Mouse (Mus musculus) liver, adult 2 months (tissue): ENCODE data around the gene Kcnb1. TPM values are rescaled to one million over a fixed set of nuclear protein-coding genes. Genes with fewer than 3 reads are reported as not detected.

Experiments
- DNase-seq: peaks from one replicate; pipeline ENCODE4 v3.0.0-alpha.2; 2011; ENCODE audit warnings: low read depth, low spot score; ENCODE audit errors: extremely low read depth
- H3K27ac ChIP-seq: fragments of 200-500 bp; replicated peaks from 2 replicates; pipeline ENCODE4 v1.5.1; 2012; ENCODE audit warnings: low read depth, mild to moderate bottlenecking, control low read depth, inconsistent platforms, low read length; ENCODE audit not compliant: insufficient read depth
- H3K27me3 ChIP-seq: fragments of 200-500 bp; 2 replicates; pipeline ENCODE4 v1.6.1; 2012; ENCODE audit warnings: mild to moderate bottlenecking, moderate library complexity, low read length, inconsistent platforms; ENCODE audit not compliant: control insufficient read depth, insufficient read depth
- H3K36me3 ChIP-seq: fragments of 200-500 bp; 2 replicates; pipeline ENCODE4 v1.6.1; 2012; ENCODE audit warnings: low read length, inconsistent platforms; ENCODE audit not compliant: control insufficient read depth, insufficient read depth
- H3K4me1 ChIP-seq: fragments of 200-500 bp; 2 replicates; pipeline ENCODE4 v1.6.1; 2011; ENCODE audit warnings: low read length; ENCODE audit not compliant: control insufficient read depth, insufficient read depth
- H3K4me3 ChIP-seq: fragments of 200-500 bp; 2 replicates; pipeline ENCODE4 v1.5.1; 2011; ENCODE audit warnings: low read depth, mild to moderate bottlenecking, control low read depth, low read length, moderate library complexity; ENCODE audit not compliant: insufficient read depth
- H3K79me2 ChIP-seq: fragments of 200-500 bp; 2 replicates; pipeline ENCODE4 v1.6.1; 2012; ENCODE audit warnings: inconsistent platforms, mild to moderate bottlenecking, low read length, moderate library complexity; ENCODE audit not compliant: control insufficient read depth, insufficient read depth
- H3K9ac ChIP-seq: fragments of 200-500 bp; 2 replicates; pipeline ENCODE4 v1.6.1; 2012; ENCODE audit warnings: low read depth, mild to moderate bottlenecking, control low read depth, inconsistent platforms, low read length
- CTCF ChIP-seq: fragments of 200-500 bp; IDR thresholded peaks from 2 replicates; pipeline ENCODE4 v1.5.1; 2011; ENCODE audit warnings: low read depth, low read length, control low read depth
- POLR2A ChIP-seq: fragments of 200-500 bp; IDR thresholded peaks from 2 replicates; pipeline ENCODE4 v1.6.1; 2011; ENCODE audit warnings: low read length, control low read depth; ENCODE audit not compliant: insufficient read depth; ENCODE audit errors: extremely low read depth
- WGBS: fragments of 180-500 bp; shearing (Covaris S2); methylation state at CpG from one replicate; pipeline ENCODE4 v1.1.7; 2018; 5-methylcytosine and 5-hydroxymethylcytosine counted together
- polyA plus RNA-seq: library from polyadenylated mRNA; depleted of rRNA; stranded (reverse); fragments of >200 nt; gene quantifications from 2 replicates; pipeline ENCODE4 v1.2.3, GENCODE M21; 2012
- total RNA-seq: library from RNA; depleted of rRNA; stranded (reverse); fragments of >200 nt; gene quantifications from 2 replicates; pipeline ENCODE4 v1.2.3, GENCODE M21; 2014

The Kcnb1 gene
- total and polyA plus RNA-seq, 2 experiments: 0.32 to 0.83 TPM

DNA sequence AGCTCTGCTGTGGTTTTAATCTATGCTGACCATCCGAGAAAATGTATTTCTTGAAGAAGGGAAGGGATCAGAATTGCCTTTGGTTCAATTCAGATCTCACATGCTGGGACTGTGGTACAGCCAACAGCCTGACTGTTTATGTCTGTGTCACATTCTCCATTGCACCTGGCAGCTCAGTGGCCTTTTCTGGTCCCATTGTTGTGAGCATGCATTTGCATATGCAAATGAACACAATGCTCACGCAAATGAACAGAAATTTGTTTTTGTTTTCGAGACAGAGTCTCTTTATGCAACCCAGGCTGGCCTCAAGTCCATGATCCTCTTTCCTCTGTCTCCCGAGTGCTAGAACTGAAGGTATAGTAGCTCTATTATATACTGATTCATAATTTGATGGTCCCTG lies 64.2 kb downstream of the Kcnb1 start:
- Histone ChIP-seq H3K36me3 (no peaks in the 10 kb centered on the region), H3K79me2 (no peaks in the 10 kb centered on the region), H3K27me3 (no peaks in the 10 kb centered on the region), H3K27ac (no peak overlapping the region), H3K4me3 (no peak overlapping the region), H3K9ac (no peak overlapping the region), H3K4me1 (no peaks in the 10 kb centered on the region)
- no peak for TF ChIP-seq POLR2A
- TF ChIP-seq CTCF: no peak
- whole genome bisulfite sequencing: 74% methylated on average over 4 of the region's 4 CpGs
- no peak for DNase-seq

DNA sequence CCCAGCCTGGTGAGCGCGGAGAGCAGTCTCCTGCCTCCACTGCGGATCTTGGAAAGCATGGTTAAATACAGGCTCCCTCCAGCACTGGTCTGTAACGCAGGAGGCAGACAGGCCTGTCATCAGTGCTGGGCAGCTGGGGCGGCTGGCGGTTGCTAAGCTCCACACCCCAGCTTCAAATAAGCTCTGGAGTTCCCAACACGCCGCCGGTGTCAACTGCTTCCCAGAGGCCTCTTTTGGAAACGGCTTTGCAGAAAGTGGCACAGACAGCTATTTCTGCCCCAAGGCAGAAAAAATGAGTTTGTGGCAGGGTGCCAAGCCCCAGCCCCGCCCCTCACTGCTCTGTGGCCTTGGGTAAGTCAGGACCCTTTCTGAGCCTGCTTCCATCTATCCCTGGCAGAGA lies 66.0 kb downstream of the Kcnb1 start:
- 57% methylated on average over 11 of the region's 11 CpGs for WGBS
- H3K9ac ChIP-seq: no peak overlapping the region
- no peak for DNase-seq
- no peak overlapping the region for H3K4me3 ChIP-seq
- H3K36me3 ChIP-seq: no peaks in the 10 kb centered on the region
- H3K27ac ChIP-seq: no peak overlapping the region
- H3K79me2 ChIP-seq: no peaks in the 10 kb centered on the region
- TF ChIP-seq POLR2A: no peak
- TF ChIP-seq CTCF: no peak
- H3K27me3 ChIP-seq: no peaks in the 10 kb centered on the region
- H3K4me1 ChIP-seq: no peaks in the 10 kb centered on the region

DNA sequence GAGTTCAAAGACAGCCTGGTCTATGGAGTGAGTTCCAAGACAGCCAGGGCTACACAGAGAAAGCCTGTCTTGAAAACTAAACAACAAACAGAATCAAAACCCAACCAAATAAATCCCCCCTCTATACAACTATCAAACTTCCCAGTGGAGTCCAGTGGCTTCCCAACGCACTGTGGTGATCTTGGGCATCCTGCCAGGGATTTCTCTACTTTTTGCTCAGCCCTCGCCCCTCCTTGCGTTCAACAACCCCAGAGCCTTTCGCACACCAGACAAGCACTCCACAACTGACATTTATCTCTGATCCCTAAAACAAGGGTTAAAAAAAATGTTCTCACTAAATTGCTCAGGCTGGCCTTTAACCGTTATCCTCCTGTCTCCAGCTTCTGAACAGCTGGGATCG lies 67.2 kb downstream of the Kcnb1 start:
- H3K27ac ChIP-seq: no peak overlapping the region
- H3K79me2 ChIP-seq: no peaks in the 10 kb centered on the region
- no peaks in the 10 kb centered on the region for H3K27me3 ChIP-seq
- TF ChIP-seq CTCF (no peak), POLR2A (no peak)
- H3K36me3 ChIP-seq: no peaks in the 10 kb centered on the region
- 80% methylated on average over 6 of the region's 6 CpGs for WGBS
- no peak overlapping the region for H3K9ac ChIP-seq
- DNase-seq: no peak
- H3K4me1 ChIP-seq: no peaks in the 10 kb centered on the region
- no peak overlapping the region for H3K4me3 ChIP-seq

DNA sequence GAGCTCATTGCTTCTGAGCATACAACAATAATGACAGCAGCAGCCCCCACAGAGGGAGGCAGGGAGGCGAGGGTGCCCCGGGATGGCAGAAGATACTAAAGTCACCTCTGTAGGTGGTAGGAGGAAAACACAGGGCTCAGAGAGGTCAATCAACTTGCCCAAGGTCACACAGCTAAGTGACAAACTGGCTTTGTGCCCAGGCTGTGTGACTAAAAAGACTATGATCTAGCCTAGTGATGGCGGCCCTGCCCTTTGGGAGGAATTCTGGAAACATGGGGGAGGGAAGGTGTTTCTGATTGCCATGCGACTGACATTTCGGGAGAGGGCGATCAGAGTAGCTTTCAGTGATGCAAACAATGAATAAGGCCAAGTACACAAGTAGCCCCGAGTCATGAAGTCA lies 68.0 kb downstream of the Kcnb1 start:
- no peak for DNase-seq
- H3K79me2 ChIP-seq: no peaks in the 10 kb centered on the region
- 64% methylated on average over 7 of the region's 7 CpGs for WGBS
- no peaks in the 10 kb centered on the region for H3K27me3 ChIP-seq
- no peak overlapping the region for H3K27ac ChIP-seq
- no peaks in the 10 kb centered on the region for H3K36me3 ChIP-seq
- no peak for TF ChIP-seq CTCF
- no peak for TF ChIP-seq POLR2A
- no peaks in the 10 kb centered on the region for H3K4me1 ChIP-seq
- H3K4me3 ChIP-seq: no peak overlapping the region
- no peak overlapping the region for H3K9ac ChIP-seq

DNA sequence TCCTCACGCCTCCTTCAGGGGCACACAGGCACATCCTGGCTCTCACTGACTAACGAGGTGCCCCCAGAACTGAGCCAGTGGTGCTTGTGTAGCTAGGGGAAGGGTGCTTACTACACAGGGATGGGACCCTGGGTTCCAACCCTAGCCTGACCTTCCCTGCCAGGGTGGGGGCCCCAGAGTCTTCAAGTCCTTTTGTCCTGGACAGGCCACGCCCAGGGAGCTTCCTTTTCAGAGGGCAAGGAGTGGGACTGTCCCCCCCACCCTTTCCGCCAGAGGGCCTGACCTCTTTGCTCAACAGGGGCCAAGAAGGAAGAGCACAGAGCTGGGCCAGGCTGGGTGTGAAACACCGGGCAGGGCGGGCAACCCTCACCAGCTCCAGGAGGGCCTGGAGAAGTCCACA lies 68.7 kb downstream of the Kcnb1 start:
- 66% methylated on average over 6 of the region's 6 CpGs for WGBS
- H3K27ac ChIP-seq: peak overlapping the region; percentile 17
- H3K4me3 ChIP-seq: no peak overlapping the region
- no peaks in the 10 kb centered on the region for H3K36me3 ChIP-seq
- no peaks in the 10 kb centered on the region for H3K27me3 ChIP-seq
- TF ChIP-seq POLR2A: no peak
- TF ChIP-seq CTCF: no peak
- H3K79me2 ChIP-seq: no peaks in the 10 kb centered on the region
- H3K9ac ChIP-seq: no peak overlapping the region
- peak; percentile 9 for DNase-seq
- no peaks in the 10 kb centered on the region for H3K4me1 ChIP-seq

DNA sequence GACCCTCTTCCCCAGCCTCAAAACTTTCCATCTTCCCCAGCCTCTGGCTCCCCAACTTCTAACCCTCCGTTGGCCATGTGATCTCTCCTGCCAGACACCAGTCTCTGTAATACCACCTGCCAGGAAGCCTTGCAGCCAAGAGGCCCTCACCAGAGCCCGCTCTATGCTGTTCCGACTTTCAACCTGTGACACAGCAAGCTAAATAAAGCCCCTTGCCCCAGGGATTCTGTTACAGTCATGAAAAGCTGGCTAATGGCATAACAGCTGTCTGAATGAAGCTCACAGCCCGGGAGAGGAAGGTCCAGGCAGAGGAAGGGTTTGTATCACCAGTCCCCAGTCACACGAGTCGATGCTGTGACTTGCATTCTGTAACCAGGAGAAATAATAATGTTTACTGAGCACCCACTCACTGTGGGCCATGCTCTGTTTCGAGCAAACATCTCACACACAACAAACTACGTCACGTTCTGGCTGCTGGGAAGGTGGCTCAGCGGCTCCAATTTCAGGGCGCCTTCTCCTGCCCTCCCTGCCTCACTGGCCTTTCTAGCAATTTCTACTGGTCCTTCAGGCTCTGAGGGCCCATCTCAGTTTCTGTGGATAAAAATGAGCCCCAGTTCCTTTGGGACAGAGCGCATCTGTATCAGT lies 69.6 kb downstream of the Kcnb1 start:
- no peaks in the 10 kb centered on the region for H3K79me2 ChIP-seq
- DNase-seq: no peak
- no peaks in the 10 kb centered on the region for H3K4me1 ChIP-seq
- H3K27ac ChIP-seq: peak overlapping the region; percentile 17; the same call in 1 of the 2 replicates
- no peaks in the 10 kb centered on the region for H3K27me3 ChIP-seq
- H3K9ac ChIP-seq: no peak overlapping the region
- TF ChIP-seq CTCF: no peak
- no peak for TF ChIP-seq POLR2A
- WGBS: 73% methylated on average over 12 of the region's 12 CpGs
- no peaks in the 10 kb centered on the region for H3K36me3 ChIP-seq
- H3K4me3 ChIP-seq: no peak overlapping the region
